Mouse (Mus musculus) R1 (cell line): ENCODE measurements around the gene Col2a1.

Experiments used
- DNase-seq: peaks from one replicate; pipeline ENCODE4 v3.0.0-alpha.2; 2018; ENCODE audit warnings: low read depth, low spot score

Gene Col2a1

GRCm38 (mm10) chr15:97927018-97927417 is 77.5 kb downstream of the Col2a1 start:
- no peak for DNase-seq
